Mouse (Mus musculus) limb, embryonic 10.5 days (tissue): ENCODE measurements around the gene Hoxa1. TPM values are rescaled to one million over a fixed set of nuclear protein-coding genes. Genes with fewer than 3 reads are reported as not detected.

Source experiments
- DNase-seq: peaks from one replicate; pipeline ENCODE4 v3.0.0-alpha.2; 2017; ENCODE audit warnings: low spot score
- H3K27ac ChIP-seq: fragments of 300-500 bp; sonication (generic); 2 replicates; pipeline ENCODE4 v1.5.1; 2016; ENCODE audit warnings: mild to moderate bottlenecking
- H3K27me3 ChIP-seq: fragments of 300-500 bp; sonication (generic); 2 replicates; pipeline ENCODE4 v1.6.1; 2016; ENCODE audit warnings: low read depth, mild to moderate bottlenecking; ENCODE audit not compliant: poor library complexity, severe bottlenecking
- H3K36me3 ChIP-seq: fragments of 300-500 bp; sonication (generic); 2 replicates; pipeline ENCODE4 v1.6.1; 2016; ENCODE audit warnings: mild to moderate bottlenecking, moderate library complexity
- H3K4me1 ChIP-seq: fragments of 300-500 bp; sonication (generic); 2 replicates; pipeline ENCODE4 v1.6.1; 2016
- H3K4me3 ChIP-seq: fragments of 300-500 bp; sonication (generic); 2 replicates; pipeline ENCODE4 v1.5.1; 2016; ENCODE audit warnings: mild to moderate bottlenecking, moderate library complexity
- H3K9me3 ChIP-seq: fragments of 300-500 bp; sonication (generic); replicated peaks from 2 replicates; pipeline ENCODE4 v1.6.1; 2016; ENCODE audit warnings: mild to moderate bottlenecking
- WGBS: fragments of 180-500 bp; shearing (Covaris S2); methylation state at CpG from one replicate; pipeline ENCODE4 v1.1.7; 2016; 5-methylcytosine and 5-hydroxymethylcytosine counted together
- polyA plus RNA-seq: library from polyadenylated mRNA; unstranded; fragments of >200 nt; fragmentation: Nextera tagmentation; extraction: Ambion mirVana; gene quantifications from 2 replicates; pipeline ENCODE4 v1.2.1, GENCODE M21; 2016

The Hoxa1 gene
- polyA plus RNA-seq, 1 experiment from 2014 or later, result 1.3 TPM

GRCm38 (mm10) chr6:52121173-52121572 is 36.9 kb downstream of the Hoxa1 start:
- no peaks in the 10 kb centered on the region for H3K36me3 ChIP-seq
- no peaks in the 10 kb centered on the region for H3K9me3 ChIP-seq
- WGBS, result 53% methylated on average over 3 of the region's 3 CpGs
- H3K27ac ChIP-seq, result no peak overlapping the region
- peaks cover 24% of the 10 kb centered on the region; the same call in 1 of the 2 replicates for H3K27me3 ChIP-seq
- peaks cover 24% of the 10 kb centered on the region for H3K4me1 ChIP-seq
- DNase-seq, result no peak
- H3K4me3 ChIP-seq, result no peak overlapping the region

GRCm38 (mm10) chr6:52118903-52119635 is 39.0 kb downstream of the Hoxa1 start:
- Histone ChIP-seq H3K4me3 (no peak overlapping the region), H3K36me3 (no peaks in the 10 kb centered on the region), H3K27ac (no peak overlapping the region), H3K27me3 (peaks cover 34% of the 10 kb centered on the region), H3K4me1 (peaks cover 42% of the 10 kb centered on the region), H3K9me3 (no peaks in the 10 kb centered on the region)
- WGBS, result 21% methylated on average over 6 of the region's 6 CpGs
- no peak for DNase-seq

- no peaks in the 10 kb centered on the region for H3K36me3 ChIP-seq
- H3K27me3 ChIP-seq, result peaks cover 45% of the 10 kb centered on the region
- WGBS, result 2% methylated on average over 5 of the region's 5 CpGs
- H3K4me3 ChIP-seq, result no peak overlapping the region
- peaks cover 38% of the 10 kb centered on the region for H3K4me1 ChIP-seq
- H3K27ac ChIP-seq, result no peak overlapping the region
- no peaks in the 10 kb centered on the region for H3K9me3 ChIP-seq
- no peak for DNase-seq
These were observed 42.2 kb downstream of the Hoxa1 start for GRCm38 (mm10) chr6:52115899-52116298.

- H3K4me3 ChIP-seq, result no peak overlapping the region
- peak; percentile 27 for DNase-seq
- no peak overlapping the region for H3K27ac ChIP-seq
- no peaks in the 10 kb centered on the region for H3K36me3 ChIP-seq
- peaks cover 25% of the 10 kb centered on the region for H3K4me1 ChIP-seq
- H3K27me3 ChIP-seq, result peaks cover 36% of the 10 kb centered on the region
- 78% methylated on average over 4 of the region's 4 CpGs for WGBS
- no peaks in the 10 kb centered on the region for H3K9me3 ChIP-seq
These were observed 46.3 kb downstream of the Hoxa1 start for GRCm38 (mm10) chr6:52111846-52112245.

- H3K27ac ChIP-seq, result no peak overlapping the region
- peak; percentile 19 for DNase-seq
- no peak overlapping the region for H3K4me3 ChIP-seq
- peaks cover 17% of the 10 kb centered on the region for H3K4me1 ChIP-seq
- 83% methylated on average over 3 of the region's 3 CpGs for WGBS
- peaks cover 11% of the 10 kb centered on the region; the same call in 1 of the 2 replicates for H3K27me3 ChIP-seq
- no peaks in the 10 kb centered on the region for H3K9me3 ChIP-seq
- H3K36me3 ChIP-seq, result no peaks in the 10 kb centered on the region
These were observed 50.7 kb downstream of the Hoxa1 start for GRCm38 (mm10) chr6:52107400-52107799.

GRCm38 (mm10) chr6:52106716-52107115 is 51.4 kb downstream of the Hoxa1 start:
- H3K27me3 ChIP-seq, result 0 out of 2 replicates have a peak, but pooled peaks cover 7% of the 10 kb centered on the region

GRCm38 (mm10) chr6:52106178-52106577 is 51.9 kb downstream of the Hoxa1 start:
- WGBS, result 20% methylated on average over 3 of the region's 3 CpGs
- peak; percentile 25 for DNase-seq
- no peaks in the 10 kb centered on the region for H3K9me3 ChIP-seq
- 0 out of 2 replicates have a peak, but pooled peaks cover 7% of the 10 kb centered on the region for H3K27me3 ChIP-seq
- no peaks in the 10 kb centered on the region for H3K36me3 ChIP-seq
- peaks cover 17% of the 10 kb centered on the region for H3K4me1 ChIP-seq
- no peak overlapping the region for H3K27ac ChIP-seq
- no peak overlapping the region for H3K4me3 ChIP-seq

More at GRCm38 (mm10) chr6:52106716-52107115, 51.4 kb downstream of the Hoxa1 start:
- whole genome bisulfite sequencing, result 30% methylated on average over 3 of the region's 3 CpGs
- Histone ChIP-seq H3K4me3 (no peak overlapping the region), H3K27ac (no peak overlapping the region), H3K9me3 (no peaks in the 10 kb centered on the region), H3K36me3 (no peaks in the 10 kb centered on the region), H3K4me1 (peaks cover 17% of the 10 kb centered on the region)
- DNase-seq, result peak; percentile 29

Other genes starting within 250 kb of the Hoxa1 start
- gene Skap2, start 145.8 kb downstream of the Hoxa1 start, polyA plus RNA-seq, result 16.4 and 19.3 TPM in 2 replicates
- 4.5 and 5.3 TPM in 2 replicates for gene Hoxa2, start 6.5 kb upstream of the Hoxa1 start, polyA plus RNA-seq
- gene 5730596B20Rik, start 19.2 kb upstream of the Hoxa1 start, polyA plus RNA-seq, result 1.1 and 1.3 TPM in 2 replicates
- gene Hoxa4, start 33.4 kb upstream of the Hoxa1 start, polyA plus RNA-seq, result 1.6 and 1.8 TPM in 2 replicates
- gene Hoxa5, start 46.3 kb upstream of the Hoxa1 start, polyA plus RNA-seq, result 9.8 and 10.4 TPM in 2 replicates
- 3.5 and 4.1 TPM in 2 replicates for gene Hoxa6, start 50.4 kb upstream of the Hoxa1 start, polyA plus RNA-seq
- 7.0 and 7.9 TPM in 2 replicates for gene Hoxa3, start 55.0 kb upstream of the Hoxa1 start, polyA plus RNA-seq
- 0.79 and 1.2 TPM in 2 replicates for gene Gm28308, start 55.0 kb upstream of the Hoxa1 start, polyA plus RNA-seq
- gene Hoxa7, start 63.5 kb upstream of the Hoxa1 start, polyA plus RNA-seq, result 24.7 and 24.8 TPM in 2 replicates
- gene Hoxa9, start 72.8 kb upstream of the Hoxa1 start, polyA plus RNA-seq, result 95.7 and 123 TPM in 2 replicates
- 175 and 195 TPM in 2 replicates for gene Hoxa10, start 82.5 kb upstream of the Hoxa1 start, polyA plus RNA-seq
- 71.6 and 74.9 TPM in 2 replicates for gene Hoxa11, start 87.5 kb upstream of the Hoxa1 start, polyA plus RNA-seq
- gene Hoxa13, start 102.6 kb upstream of the Hoxa1 start, polyA plus RNA-seq, result 2.7 and 11.1 TPM in 2 replicates
- 1.4 and 3.7 TPM in 2 replicates for gene Evx1, start 155.2 kb upstream of the Hoxa1 start, polyA plus RNA-seq